Mouse (Mus musculus): ENCODE data around the gene Mindy4. TPM values are rescaled to one million over a fixed set of nuclear protein-coding genes. Genes with fewer than 3 reads are reported as not detected.

The Mindy4 gene
- polyA plus RNA-seq, 1 experiment from 2014 or later: 13.9 TPM

DNA sequence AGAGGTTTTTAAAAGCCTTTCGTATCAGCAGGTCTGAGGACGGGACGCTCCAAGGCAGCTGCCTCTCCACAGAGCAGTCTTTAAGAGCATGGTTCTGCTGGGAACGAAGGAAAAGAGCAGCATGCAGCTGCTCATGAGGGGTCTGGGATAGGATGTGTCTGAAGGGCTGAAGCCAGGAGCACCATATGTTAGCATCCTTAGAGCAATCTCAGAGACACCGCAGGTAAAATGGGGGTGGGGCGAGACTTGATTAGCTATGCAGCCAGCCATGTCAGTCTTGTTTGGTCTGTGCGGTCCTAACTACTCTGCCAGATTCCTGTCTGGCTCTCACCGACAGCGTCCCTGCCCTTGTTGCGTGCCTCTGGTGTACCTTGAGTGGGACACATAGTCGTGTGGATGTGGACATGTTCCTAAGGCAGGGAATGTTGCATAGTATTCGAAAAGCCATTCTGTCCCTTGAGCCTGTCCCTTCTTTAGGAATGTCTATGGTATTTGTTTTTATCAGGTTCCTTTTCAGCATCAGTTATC, 43.8 kb downstream of the Mindy4 start:
- Histone ChIP-seq H3K27me3 (no peaks in the 10 kb centered on the region), H3K27ac (no peak overlapping the region), H3K9ac (no peak overlapping the region), H3K4me2 (replicated peaks) (no peak overlapping the region), H3K36me3 (no peaks in the 10 kb centered on the region), H3K4me3 (no peak overlapping the region), H3K4me1 (no peaks in the 10 kb centered on the region), H3K9me3 (replicated peaks) (no peaks in the 10 kb centered on the region)
- WGBS: 91% methylated on average over 12 of the region's 12 CpGs
- ATAC-seq (ENCODE audit: low FRiP score): no peak

DNA sequence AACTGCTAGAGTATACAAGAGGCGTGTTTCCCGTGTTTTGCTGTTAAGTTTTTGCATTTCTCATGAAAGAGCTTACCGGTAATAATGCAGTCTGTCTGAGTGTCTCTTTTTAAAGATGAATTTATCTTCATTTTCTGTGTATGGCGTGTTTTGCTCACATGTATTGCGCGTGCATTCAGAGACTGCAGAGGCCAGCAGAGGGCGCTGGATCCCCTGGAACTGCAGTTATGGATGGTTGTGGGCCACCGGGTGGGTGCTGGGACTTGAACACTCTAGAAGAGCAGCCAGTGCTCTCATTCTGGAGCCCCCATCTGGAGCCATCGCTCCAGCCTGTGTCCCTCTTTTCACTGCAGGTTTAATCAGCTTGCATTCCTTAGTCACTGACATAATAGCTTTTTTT, 46.1 kb downstream of the Mindy4 start:
- no peak for ATAC-seq (ENCODE audit: low FRiP score)
- WGBS: 90% methylated on average over 9 of the region's 9 CpGs

DNA sequence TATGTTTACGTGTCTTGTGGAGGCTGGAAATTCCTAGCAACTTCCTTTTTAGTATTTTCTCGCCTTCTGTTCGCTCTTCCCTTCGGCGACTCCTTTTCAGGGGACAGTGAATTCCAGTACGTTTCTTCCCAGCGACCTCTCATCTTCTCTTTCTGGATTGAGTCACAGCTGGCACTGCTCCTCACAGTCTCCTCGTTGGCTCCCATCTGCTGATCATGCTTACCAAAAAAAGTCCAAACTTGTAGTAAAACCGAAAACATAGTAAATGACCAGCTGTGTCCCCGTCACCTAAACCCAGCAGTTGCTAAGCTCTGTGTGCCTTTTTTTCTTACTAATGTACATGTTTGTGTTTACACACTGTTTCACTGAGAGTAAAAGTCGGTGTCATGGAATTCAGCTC, 47.6 kb downstream of the Mindy4 start:
- 80% methylated on average over 11 of the region's 11 CpGs for WGBS
- Histone ChIP-seq H3K36me3 (no peaks in the 10 kb centered on the region), H3K27ac (no peak overlapping the region), H3K4me3 (no peak overlapping the region), H3K9me3 (replicated peaks) (no peaks in the 10 kb centered on the region), H3K27me3 (no peaks in the 10 kb centered on the region), H3K4me2 (replicated peaks) (no peak overlapping the region), H3K9ac (no peak overlapping the region), H3K4me1 (no peaks in the 10 kb centered on the region)
- ATAC-seq (ENCODE audit: low FRiP score): no peak

More for the DNA sequence above, 46.1 kb downstream of the Mindy4 start:
- Histone ChIP-seq H3K27ac (no peak overlapping the region), H3K27me3 (no peaks in the 10 kb centered on the region), H3K4me1 (no peaks in the 10 kb centered on the region), H3K9me3 (replicated peaks) (no peaks in the 10 kb centered on the region), H3K4me3 (no peak overlapping the region), H3K36me3 (no peaks in the 10 kb centered on the region), H3K9ac (no peak overlapping the region), H3K4me2 (replicated peaks) (no peak overlapping the region)

DNA sequence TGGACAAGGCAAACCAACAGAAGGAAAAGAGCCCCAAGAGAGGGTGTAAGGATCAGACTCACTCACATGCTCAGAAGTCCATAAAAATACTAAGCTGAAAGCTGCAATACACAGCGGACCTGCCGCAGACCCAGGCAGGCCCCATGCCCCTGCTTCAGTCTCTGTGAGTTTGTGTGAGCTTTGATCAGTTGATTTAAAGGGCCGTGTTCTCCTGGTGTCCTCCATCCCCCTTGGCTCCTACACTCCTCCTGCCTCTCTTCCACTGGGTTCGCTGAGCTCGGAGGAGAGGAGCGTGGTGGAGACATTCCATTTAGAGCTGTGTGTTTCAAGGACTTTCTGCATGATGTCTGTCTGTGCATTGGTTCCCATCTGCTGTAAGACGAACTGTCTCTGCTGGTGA, 48.4 kb downstream of the Mindy4 start:
- Histone ChIP-seq H3K4me2 (replicated peaks) (no peak overlapping the region), H3K4me3 (no peak overlapping the region), H3K27ac (no peak overlapping the region), H3K27me3 (no peaks in the 10 kb centered on the region), H3K36me3 (no peaks in the 10 kb centered on the region), H3K4me1 (no peaks in the 10 kb centered on the region), H3K9me3 (replicated peaks) (no peaks in the 10 kb centered on the region), H3K9ac (no peak overlapping the region)
- no peak for ATAC-seq (ENCODE audit: low FRiP score)
- WGBS: 65% methylated on average over 7 of the region's 7 CpGs

DNA sequence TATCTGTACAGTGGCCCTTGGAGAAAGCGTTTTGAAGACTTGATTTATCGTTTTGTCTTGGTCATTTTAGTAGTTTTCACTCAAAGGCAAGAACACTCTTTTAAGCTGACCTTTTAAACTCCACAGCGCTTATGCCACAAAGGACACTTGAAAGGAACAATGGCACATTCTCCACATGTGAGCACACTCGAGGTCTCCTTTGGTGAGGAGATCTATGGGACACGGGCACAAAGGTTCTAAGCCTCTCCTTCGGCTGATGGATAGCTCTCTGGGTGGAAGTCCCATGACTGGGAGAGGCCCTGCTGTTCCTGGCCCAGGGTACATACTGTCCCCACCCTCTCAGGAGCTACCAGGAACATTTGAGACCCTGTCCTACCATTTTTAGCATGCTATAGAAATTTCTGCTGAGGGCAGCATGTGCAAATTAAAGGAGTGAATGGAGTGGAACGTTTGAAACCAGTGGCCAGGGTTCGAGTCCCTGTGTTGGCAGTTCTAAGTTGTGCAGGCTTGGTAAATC, 49.6 kb downstream of the Mindy4 start:
- 63% methylated on average over 8 of the region's 8 CpGs for WGBS
- no peak overlapping the region for H3K4me3 ChIP-seq

DNA sequence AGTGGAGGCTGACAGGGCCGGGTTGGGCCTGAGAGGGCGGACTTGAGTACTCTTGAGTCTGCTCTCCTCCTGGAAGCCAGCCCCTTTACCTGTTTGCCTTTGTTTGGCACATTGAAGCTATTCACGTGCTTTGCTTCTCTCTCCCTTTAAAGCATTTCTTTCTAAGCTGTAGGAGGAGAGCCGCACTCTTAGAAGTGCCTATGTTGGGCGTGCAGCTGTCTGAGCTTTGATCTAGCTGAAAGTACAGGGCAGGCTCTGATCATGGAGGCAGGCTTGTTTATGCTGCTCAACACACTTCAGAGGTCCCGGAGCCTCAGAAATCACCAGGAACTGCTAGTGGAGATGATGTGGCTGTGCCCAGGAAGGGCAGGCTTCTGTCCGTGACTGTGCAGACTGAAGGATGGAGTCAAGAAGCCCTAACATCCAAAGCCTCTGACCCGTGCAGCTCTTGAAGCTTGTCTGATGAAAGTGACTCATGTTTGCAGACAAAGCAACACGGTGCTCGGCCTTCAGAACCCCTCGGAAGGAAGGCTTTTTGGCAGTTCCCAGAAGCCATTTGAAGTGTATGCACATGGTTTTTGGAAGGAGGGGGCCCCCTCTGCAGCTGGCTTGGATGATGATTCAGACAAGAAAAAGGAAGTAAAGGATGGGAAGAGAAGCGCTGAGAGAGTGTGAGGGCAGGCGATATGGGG, 53.5 kb downstream of the Mindy4 start:
- Histone ChIP-seq H3K27me3 (no peaks in the 10 kb centered on the region), H3K27ac (no peak overlapping the region), H3K4me3 (no peak overlapping the region), H3K9me3 (replicated peaks) (no peaks in the 10 kb centered on the region), H3K4me2 (replicated peaks) (no peak overlapping the region), H3K4me1 (no peaks in the 10 kb centered on the region; the same call in 1 of the 2 replicates), H3K9ac (no peak overlapping the region), H3K36me3 (no peaks in the 10 kb centered on the region)
- ATAC-seq (ENCODE audit: low FRiP score): no peak
- 82% methylated on average over 13 of the region's 13 CpGs for WGBS

More for the DNA sequence above, 49.6 kb downstream of the Mindy4 start:
- Histone ChIP-seq H3K9ac (no peak overlapping the region), H3K9me3 (replicated peaks) (no peaks in the 10 kb centered on the region), H3K4me1 (no peaks in the 10 kb centered on the region), H3K4me2 (replicated peaks) (no peak overlapping the region), H3K36me3 (no peaks in the 10 kb centered on the region), H3K27ac (no peak overlapping the region), H3K27me3 (no peaks in the 10 kb centered on the region)
- no peak for ATAC-seq (ENCODE audit: low FRiP score)

DNA sequence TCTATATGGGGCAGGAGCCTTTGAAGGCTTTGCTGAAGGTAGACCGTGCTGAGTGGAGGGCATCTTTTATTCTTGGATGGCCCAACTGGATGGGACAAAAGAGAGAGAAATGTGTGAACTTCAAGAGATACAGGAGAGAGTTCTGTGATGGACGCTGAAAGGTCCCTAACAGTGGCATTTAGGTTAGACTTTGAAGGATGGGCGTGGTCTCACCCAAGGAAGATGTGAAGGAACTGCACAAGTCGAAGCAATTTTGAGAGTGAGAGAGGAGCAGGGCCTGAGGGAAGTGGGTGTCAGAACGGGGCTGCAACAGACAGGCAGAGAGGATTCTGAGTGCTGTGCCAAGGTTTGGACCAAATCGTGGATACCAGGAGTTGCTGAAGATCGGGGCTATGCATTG, 54.1 kb downstream of the Mindy4 start:
- Histone ChIP-seq H3K4me2 (replicated peaks) (no peak overlapping the region), H3K9ac (no peak overlapping the region), H3K27ac (no peak overlapping the region), H3K4me1 (no peaks in the 10 kb centered on the region; the same call in 1 of the 2 replicates), H3K36me3 (no peaks in the 10 kb centered on the region), H3K9me3 (replicated peaks) (no peaks in the 10 kb centered on the region), H3K4me3 (no peak overlapping the region), H3K27me3 (no peaks in the 10 kb centered on the region)
- 94% methylated on average over 7 of the region's 7 CpGs for WGBS
- no peak for ATAC-seq (ENCODE audit: low FRiP score)

DNA sequence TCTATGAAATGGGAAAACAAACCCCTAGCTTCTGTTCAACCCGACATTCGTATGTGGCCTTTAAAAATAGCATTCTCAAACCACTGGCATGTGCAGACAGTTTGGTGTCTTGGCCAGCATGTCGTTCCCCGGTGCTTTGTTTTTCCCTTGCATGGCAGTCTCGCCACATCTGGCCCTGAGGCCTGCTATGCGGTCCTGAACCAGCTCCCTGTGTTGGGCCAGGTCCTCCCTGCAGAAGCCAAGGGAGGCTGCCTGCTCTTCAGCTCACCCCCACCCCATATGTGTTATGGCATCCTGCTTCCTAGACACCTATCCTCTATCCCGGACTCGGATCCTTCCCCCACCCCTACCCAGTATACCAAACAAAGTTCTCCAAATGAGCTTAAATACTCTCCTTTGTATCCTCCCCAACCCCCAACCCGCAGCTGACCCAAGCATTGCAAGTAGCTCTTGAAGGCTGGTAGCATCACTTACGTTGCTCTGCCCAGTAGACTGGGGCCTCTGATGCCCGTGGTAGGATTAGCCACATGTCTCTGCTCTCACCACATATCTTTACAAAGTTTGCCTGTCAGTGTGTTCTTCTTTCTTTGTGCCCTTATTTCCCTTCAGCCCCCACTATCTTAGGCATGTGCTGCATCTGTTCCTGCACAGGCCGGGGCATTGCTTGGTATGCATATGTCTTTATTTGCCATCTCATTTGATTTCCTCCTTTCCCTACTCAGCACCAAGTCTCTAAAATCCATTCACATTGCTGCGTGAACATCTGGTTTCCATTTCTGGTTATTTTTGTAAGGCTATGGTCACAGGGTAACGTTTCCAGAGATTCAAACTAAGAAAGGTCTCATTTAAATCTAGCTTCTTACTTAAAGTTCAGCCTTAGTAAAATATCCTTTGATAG, 55.5 kb downstream of the Mindy4 start:
- 74% methylated on average over 14 of the region's 14 CpGs for WGBS
- no peak for ATAC-seq (ENCODE audit: low FRiP score)

DNA sequence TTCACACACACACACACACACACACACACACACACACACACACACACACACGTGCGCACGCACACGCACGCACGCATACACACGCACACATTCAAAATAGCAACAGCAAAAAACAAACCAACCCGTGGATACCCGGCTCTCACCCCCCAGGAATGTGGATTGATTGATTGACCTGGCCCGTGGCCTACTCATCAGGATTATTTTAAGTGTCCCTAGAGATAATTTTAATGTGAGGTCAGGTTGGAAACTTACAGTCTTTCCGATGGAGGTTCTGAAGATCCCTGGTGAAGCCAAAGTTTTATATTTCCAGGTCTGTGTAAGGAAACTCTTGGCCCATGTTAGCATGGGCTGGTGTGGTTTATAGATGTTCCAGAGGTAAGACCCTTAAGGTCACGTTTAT, 59.0 kb downstream of the Mindy4 start:
- WGBS: 92% methylated on average over 12 of the region's 12 CpGs

More for the DNA sequence above, 55.5 kb downstream of the Mindy4 start:
- Histone ChIP-seq H3K27ac (peak overlapping the region; percentile 63; the same call in 1 of the 2 replicates), H3K9me3 (replicated peaks) (no peaks in the 10 kb centered on the region), H3K4me1 (no peaks in the 10 kb centered on the region; the same call in 1 of the 2 replicates), H3K4me2 (replicated peaks) (no peak overlapping the region), H3K36me3 (no peaks in the 10 kb centered on the region), H3K27me3 (no peaks in the 10 kb centered on the region), H3K9ac (no peak overlapping the region), H3K4me3 (no peak overlapping the region)

DNA sequence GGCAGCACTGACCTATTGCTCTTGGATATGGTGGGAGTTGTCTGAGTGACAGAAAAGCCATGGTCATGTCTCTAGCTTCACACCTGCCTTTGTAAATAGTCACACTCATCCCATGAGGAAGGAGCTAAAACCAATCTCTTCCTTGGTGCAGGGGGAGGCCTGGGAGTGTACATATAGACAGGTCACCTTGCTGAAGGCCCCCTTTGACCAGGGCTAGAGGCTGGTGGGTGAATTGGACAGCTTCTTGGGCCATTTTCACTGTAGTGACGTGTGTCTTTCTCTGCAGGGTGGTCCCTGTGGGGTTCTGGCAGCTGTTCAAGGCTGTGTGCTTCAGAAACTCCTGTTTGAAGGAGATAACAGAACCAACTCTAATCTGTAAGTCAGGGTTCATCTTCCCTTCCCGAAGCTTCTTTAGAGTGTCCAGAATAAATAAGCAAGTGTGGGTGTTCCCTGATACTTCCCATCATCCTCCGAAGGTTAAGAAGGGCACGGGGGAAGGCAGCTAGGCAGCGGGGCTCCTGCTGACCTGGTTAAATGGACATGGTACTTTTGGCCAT, 60.4 kb downstream of the Mindy4 start:
- Histone ChIP-seq H3K9me3 (replicated peaks) (no peaks in the 10 kb centered on the region), H3K36me3 (0 out of 2 replicates have a peak, but pooled peaks cover 6% of the 10 kb centered on the region), H3K4me1 (no peaks in the 10 kb centered on the region; the same call in 1 of the 2 replicates), H3K27me3 (no peaks in the 10 kb centered on the region), H3K9ac (no peak overlapping the region), H3K4me2 (replicated peaks) (no peak overlapping the region), H3K27ac (no peak overlapping the region), H3K4me3 (no peak overlapping the region)
- no peak for ATAC-seq (ENCODE audit: low FRiP score)
- 82% methylated on average over 5 of the region's 5 CpGs for WGBS

More for the DNA sequence above, 59.0 kb downstream of the Mindy4 start:
- no peak overlapping the region for H3K4me2 ChIP-seq (replicated peaks)
- no peaks in the 10 kb centered on the region for H3K27me3 ChIP-seq
- no peak for ATAC-seq (ENCODE audit: low FRiP score)
- H3K9me3 ChIP-seq (replicated peaks): no peaks in the 10 kb centered on the region
- H3K4me3 ChIP-seq: no peak overlapping the region
- 0 out of 2 replicates have a peak, but pooled peaks cover 6% of the 10 kb centered on the region for H3K36me3 ChIP-seq
- H3K27ac ChIP-seq: no peak overlapping the region
- no peaks in the 10 kb centered on the region; the same call in 1 of the 2 replicates for H3K4me1 ChIP-seq
- no peak overlapping the region for H3K9ac ChIP-seq

DNA sequence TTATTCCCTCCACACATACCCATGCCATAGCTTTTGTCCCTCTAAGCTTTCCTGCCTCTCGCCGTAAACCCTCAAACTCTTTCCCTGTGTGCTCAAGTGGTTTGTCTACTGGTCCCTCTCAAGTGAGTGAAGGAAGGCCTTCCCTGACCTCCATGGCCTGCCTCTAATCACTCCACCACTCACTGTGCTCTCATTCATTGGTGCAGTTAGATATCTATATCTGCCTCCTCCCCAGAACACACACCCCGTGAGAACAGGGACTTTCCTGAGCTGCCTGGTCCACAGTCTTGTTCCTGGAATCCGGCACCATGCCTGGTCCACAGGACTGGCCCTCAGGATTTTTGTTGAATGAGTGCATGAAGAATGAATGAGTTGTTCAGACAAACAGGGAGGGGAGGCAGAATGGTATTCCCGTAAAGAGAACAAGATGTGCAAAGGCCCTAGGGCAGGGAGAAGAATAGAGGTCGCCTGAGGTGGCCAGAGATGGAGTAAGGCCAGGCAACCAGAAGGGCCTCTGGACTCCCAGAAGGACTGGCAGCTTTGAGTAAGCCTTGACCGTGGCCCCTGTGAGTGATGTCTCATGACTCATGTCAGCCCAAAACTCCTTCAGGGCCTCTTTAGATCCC, 61.7 kb downstream of the Mindy4 start:
- Histone ChIP-seq H3K4me3 (no peak overlapping the region), H3K36me3 (0 out of 2 replicates have a peak, but pooled peaks cover 6% of the 10 kb centered on the region), H3K27me3 (no peaks in the 10 kb centered on the region), H3K9me3 (replicated peaks) (no peaks in the 10 kb centered on the region), H3K27ac (no peak overlapping the region), H3K4me1 (no peaks in the 10 kb centered on the region), H3K9ac (no peak overlapping the region), H3K4me2 (replicated peaks) (no peak overlapping the region)
- 88% methylated on average over 7 of the region's 7 CpGs for WGBS
- ATAC-seq (ENCODE audit: low FRiP score): no peak

Data from hindbrain, embryonic 12.5 days (tissue).